Mouse (Mus musculus) ES-CJ7 (cell line): ENCODE results near the gene Nrxn3.

Source experiments
- DNase-seq: peaks from one replicate; pipeline ENCODE4 v3.0.0; 2011; ENCODE audit warnings: low read depth, low spot score

Nrxn3 gene

DNA sequence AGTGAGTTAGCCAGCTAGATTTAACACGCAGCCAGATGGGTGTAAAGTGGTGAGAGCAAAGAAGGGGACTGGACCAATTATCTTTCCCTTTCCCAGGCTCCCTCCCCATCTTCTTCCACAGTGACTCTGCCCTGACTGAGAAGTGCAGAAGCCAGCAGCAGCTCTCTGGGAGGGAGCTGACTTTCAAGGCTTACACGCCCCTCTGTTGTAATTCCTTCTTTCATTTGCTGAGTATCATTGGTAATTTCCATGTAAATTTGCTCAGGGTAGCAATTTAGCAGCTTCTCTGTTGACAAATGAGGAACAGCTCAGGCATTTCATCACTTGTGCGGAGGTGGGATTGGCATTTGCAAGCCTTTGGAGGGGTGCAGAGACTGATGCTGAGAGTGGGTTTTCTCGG is 976.8 kb downstream of the Nrxn3 start:
- no peak for DNase-seq

DNA sequence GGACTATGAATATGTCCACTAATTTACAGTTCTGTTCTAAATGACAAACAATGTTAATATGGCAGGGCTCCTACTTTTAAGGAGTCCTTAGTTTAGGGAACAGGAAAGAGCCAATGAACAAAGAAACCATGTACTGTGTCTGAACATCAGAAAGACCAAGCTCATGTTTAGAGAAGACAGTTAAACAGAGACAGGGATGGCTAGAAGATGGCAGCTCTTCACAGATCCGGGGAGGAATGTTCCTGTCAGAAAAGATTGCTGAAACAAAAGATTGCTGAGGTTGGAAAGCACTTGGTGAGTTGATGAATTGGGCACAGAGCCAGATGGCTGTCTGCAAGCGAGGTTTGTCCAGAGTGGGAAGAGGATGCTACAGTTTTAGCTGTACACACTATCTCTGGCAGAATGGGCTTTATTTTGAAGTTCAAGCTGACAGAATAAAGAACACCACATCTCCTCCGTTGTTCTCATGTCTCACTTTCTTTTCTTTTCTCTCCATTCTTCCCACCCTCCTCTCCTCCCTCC is 978.3 kb downstream of the Nrxn3 start:
- no peak for DNase-seq

DNA sequence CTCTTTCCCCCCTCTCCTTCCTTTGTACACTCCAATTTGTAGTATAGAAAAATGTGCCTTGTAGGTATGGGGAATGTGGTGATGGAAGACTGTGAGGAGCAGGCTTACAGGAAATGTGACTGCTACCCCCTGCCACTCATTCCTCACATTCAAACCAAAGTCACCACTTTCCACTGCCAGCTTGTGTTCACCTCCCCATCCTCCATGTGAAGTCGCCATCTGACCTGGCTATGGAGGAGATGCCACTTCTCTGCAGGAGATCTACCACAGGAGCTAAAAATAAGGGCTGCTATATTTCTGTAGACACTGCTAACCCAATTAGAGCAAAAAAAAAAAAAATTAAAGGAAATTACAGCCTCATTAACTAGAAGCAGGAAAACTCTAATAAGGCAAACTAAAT is 980.3 kb downstream of the Nrxn3 start:
- DNase-seq: no peak

DNA sequence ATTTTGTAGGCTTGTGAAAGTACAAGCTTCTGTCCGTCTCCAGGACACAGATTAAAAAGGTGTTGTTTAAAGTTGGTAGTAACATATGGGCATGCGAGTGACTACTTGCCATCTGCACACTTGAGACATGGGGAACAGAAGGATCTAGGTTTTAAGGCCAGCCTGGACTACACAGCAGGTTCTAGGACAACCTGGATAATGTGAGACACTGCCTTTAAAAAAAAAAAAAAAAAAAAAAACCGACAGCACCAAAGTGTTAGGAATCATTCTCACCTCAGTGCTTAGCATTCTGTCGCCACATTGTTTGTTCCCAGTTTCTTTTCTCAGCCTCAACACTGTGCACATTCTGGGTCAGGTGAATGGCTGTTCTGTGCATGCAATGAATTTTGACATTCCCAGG is 985.2 kb downstream of the Nrxn3 start:
- no peak for DNase-seq

DNA sequence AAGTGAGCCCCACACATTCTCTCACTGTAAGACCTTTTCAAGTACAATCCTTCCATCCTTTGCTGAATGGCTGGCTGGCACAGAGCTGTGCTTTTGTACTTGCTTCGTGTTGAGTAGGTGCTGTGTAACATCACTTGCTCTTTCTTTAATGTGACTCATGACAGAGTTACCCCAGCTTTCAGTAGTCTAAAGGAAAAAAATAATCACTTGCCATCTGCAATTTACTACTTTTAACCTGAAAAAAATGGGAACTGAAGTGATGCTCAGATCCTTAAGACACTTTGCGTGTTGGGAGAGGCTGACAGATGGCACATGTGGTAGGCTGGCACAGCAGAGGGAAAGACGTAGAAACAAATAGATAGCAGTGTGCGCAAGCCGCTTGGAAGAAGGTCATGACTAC is 987.8 kb downstream of the Nrxn3 start:
- no peak for DNase-seq

DNA sequence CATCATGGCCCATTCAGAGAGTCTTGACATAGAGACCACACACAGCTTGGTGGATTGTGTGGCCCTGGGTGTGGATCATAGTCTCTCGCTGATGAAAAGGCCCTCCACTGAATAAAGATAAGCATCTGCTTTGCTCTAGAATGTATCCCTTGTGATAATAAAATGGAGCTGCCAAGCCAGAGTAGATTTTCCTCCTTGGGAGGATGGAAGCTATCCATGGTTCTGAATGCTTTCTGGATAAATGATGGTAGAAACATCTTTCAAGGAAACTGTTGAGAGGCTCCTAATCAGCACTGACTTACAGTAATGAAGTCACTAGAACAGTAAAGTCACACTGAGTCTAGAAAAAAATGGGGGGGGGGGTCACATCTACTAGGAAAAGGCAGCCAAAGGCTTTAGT is 989.1 kb downstream of the Nrxn3 start:
- DNase-seq: no peak

DNA sequence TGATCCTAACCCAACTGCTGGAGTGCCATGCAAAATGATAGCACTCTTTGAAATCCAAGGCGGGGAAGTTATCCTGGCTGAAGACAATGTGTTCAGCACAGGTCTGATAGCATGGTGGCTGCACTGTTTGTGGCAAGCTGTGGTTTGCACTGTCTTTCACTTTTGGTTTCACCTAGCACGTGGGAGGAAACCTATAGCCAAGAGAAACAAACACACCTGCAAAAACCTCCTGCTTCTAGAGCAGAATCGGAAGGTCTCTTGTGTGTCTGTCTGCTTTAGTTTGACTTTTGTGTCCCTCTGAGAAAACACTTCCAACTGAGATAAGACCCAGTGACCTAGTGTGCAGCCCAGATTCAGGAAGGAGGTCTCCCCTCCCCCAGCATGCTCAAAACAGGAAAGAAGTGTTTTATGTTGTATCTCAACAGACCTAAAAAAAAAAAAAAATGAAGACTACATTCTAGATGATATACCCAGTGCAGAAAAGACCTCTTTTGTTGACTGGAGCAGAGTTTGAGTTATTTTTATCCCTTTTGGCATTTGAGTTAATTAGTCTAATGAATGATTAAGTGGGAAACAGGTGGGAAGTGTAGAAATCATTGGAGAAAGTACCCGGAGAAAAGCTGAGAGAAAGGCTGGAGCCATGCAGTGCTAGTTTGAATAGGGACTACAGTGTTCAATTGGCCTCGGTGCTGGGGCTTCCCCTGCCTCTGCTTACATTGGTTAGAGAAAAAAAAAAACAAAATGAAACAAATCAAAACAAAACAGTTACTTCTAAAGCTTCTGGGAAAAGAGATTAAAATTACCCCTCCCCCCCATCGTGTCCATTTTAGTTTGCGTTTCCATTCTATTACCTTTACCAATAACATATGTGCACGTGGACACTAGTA is 996.8 kb downstream of the Nrxn3 start:
- DNase-seq: no peak

DNA sequence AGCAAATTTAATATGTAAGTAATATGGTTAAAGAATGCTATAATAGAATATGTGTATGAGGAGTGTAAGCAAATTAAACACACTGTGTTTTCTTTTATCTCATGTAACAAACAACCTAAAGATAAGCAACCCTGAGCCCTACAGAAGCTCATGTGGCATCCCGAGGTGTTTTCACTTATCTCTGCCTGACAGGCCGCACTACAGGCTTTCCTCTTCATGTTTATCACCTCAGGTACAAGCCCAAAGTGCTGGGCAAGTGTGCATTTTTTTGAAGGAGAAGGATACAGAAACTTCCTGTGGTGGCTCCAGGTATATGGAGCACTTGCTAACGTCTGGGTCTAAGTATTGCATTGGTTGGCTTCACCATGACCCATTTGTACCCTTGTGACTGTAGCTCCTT is 998.3 kb downstream of the Nrxn3 start:
- no peak for DNase-seq

DNA sequence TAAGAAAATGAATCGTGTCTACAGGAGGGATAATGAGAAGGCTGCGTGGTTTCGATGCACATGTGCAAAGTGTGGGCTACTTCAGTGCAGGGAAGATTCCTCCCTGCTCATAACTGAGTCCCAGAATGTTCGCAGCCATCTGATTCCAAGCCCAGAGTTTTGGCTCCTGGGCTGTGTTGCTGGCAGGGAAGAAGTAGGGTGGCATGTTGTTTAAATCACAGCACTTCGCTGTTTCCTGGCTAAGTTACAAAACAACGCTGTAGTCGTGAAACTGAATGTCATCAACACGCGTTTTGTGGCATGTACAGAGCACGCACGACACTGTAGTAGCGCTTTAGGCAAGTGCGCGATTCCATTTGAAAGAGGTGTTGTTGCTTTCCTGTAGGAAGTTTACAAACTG is 999.8 kb downstream of the Nrxn3 start:
- DNase-seq: no peak

DNA sequence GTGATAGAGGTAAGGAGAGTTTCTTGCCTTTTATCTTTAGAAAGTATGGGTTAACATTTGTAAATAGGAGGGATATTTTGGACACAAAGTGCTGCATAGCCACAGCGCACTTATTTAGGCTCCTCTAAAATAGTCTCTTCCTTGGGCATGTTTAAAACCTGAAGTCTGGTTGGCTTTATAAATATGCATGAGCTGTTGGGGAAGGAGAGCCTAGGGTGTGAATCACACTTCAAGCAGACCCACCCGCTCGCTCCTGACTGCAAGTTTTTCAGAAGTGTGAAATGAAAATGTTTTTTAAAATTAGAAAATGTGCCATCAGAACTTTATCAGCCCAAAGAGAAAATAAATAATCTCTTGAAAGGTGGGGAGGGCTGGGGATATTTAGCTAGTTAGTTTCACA is 1001.4 kb downstream of the Nrxn3 start:
- no peak for DNase-seq

DNA sequence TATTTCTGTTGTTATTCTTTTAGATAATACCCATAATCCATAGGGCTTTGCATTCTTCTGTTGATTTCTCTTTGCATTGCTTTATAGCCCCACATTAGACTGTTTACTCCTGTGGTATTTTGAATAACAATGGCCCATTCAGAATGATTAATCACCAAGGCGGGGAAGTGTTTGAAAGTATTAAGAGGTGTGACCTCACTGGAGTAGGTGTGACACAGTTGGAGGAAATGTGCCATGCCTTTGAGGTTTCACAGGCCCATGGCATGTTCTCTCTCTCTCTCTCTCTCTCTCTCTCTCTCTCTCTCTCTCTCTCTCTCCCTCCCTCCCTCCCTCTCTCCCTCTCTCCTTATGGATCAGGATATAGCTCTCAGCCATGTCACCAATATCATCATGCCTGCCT is 1019.6 kb downstream of the Nrxn3 start:
- no peak for DNase-seq

DNA sequence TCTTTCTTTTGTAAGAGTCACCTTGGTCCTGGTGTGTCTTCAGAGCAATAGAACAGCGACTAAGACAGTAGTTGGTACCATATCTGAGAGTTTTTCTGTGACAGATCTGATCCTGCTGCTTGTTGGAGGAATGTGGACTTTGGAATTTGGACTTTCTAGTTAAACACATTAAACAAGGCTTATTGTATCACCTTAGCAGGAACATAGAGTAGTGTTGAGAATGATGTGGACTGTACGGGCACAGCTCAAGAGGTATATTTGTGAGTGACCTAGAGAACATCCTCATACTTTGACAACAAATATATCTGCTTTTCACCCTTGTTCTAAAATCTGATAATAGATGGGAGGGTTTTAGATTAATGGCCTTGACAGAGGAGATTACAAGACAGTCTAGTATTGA is 1020.1 kb downstream of the Nrxn3 start:
- DNase-seq: no peak

DNA sequence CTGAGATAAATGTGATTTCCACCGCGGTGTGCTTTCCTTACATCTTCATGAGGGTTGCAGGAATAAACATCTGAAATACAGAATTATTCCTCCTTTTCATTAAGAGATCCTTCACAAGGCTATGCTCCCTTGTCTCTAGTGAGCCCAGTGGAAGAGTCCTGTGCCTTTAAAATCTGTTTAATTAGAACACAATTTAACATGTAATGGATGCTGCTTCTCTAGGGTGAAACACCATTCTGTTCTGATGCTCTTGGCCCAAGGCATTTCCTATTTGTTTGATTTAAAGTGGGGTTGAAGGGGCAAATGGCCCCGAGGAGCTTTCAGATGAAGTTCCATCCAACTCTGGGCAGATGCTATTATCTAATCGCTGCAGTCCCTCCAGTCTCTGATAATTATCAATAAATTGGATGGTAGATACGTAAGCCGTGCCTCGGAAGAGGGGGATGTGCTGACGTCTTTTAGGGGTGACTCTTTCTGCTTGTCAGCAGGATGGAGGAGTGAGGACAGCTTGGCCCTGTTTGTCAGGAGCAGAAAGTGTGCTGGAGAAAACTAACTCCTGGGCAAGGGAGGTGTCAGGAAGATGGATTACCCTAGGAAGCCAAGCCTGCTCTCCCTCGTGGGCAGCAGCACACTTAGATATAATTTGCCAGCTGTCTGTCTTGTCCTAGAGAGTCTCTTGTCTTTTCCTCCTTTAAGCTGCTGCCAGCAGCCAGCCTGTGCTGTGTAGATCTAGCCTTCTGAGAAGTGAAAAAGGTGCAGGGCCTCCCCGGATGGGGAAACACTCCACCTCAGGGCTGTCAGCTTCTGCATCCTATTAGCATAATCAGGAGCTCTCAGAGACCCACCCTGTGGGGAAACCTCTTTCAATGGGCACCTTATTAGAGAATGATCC is 1041.8 kb downstream of the Nrxn3 start:
- no peak for DNase-seq

DNA sequence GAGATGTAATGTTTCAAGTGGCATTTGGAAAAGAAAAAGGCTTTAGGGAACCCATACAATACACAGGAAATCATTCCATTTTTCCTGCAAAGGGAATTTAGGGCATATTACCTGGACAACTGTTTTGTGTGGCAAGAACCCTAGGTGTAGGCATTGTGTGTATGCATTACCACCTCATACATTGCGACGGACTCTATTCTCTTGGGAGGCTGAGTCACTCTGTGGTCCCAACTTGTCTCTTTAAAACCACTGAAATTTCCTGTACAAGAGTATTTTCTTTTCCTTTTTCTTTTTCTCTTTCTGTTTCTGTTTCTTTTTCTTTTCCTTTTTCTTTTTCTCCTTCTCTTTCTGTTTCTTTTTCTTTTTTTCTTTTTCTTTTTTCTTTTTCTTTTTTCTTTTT is 1042.5 kb downstream of the Nrxn3 start:
- DNase-seq: no peak

DNA sequence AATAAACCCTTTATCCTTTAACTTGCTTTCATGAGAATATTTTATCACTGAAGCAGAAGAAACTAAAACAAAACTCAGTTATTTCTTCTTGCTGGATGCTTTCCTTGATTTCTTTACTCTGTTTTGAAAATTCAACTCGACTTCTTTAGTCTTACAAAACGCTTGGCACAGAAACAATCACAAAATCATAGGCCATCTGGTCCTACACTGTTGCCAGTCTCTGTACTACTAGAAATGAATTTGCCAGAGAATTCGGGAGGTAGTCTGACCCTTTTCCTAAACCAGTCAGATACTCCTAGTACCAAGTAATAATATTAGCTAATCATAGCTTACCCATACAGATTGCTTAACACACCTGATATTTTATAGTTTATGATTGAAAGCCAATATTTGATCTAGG is 1066.1 kb downstream of the Nrxn3 start:
- no peak for DNase-seq

DNA sequence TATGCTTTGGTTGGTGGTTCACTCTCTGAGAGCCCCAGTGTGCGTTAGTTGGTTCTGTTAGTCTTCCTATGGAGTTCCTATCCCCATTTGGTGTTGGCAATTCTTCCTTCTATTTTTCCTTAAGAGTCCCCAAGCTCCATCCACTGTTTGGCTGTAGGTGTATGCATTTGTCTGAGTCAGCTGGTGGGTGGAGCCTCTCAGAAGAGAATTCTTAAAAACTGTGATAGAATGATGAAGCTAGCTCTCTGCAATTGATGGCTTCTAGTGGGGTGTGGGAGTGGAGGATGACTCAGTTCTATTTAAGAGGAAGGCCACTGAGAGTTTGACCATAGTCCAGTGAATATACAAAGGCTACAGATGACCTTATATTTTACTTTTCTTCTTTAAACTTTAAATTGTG is 1067.3 kb downstream of the Nrxn3 start:
- DNase-seq: no peak

DNA sequence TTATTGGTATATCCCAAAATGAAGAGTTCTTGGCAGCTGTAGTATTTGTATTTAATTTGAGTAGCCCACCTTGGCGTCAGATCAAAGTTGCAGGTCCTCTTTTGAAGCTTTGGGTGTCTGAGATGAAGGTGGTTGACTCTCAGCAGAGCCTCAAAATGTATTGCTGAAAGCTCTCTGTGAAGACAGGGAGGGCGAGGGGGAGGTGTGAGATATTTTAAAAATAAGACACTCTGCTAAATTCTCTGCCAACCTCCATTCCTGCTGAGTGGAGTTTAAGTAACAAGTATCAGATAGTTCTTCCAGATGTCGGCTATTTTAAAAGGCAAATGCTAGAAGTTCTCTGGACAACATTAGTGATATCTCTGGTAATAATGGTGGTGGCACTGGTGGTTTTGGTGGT is 1069.2 kb downstream of the Nrxn3 start:
- no peak for DNase-seq

DNA sequence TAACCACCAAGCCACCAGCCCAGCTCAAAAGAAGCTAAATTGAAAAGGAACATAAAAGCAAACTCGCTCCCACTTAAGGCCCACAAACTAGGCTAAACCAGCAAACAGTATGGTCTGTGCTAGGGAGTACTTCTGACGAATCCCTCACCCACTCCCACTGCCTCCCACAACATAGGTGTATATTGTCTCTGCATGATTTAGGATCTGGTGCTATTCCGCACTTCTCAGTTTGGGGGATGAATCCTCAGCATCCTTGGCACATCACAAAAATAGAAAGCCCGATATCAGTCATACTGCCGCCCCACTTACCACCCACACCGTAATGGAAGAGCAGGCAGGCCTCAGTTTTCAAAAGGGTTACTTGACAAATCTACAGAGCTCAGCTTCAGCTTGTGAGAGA is 1072.1 kb downstream of the Nrxn3 start:
- no peak for DNase-seq

DNA sequence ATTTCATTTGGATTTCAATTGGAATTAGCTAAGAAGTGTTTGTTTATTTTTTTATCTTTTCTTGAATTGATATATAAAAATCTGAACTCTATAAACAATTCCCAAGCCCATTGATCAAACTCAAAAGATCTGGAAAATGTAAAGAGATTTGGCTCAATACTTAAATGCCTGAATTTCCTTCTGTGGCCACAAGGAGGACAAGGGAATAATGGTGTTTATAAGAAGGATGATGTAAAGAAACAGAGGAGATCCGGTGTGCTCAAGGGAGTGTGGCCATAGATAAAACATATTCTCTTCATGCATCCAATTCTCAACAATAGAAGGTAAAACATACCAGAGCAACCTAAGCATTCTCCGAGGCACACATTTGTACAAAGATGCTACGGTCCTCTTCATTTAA is 1085.5 kb downstream of the Nrxn3 start:
- DNase-seq: peak; percentile 30

DNA sequence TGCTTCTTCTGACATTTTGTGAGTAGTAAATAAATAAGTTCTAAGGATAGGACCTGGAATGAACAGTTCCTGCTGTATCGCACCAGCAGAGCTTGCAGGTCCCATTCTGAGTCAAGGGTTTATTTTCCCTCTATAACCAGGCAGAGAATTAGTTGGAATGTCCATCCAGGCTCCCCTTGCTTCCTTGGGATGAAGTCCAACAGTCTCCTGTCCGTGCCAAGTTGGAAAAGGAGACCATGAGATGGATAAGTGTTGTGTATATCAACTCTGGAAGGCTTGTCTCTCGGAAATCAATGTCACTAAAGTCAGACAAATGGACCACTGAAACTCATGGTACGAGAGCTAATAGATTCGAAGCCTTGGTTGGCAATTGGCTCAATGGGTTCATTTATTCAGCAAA is 1087.5 kb downstream of the Nrxn3 start:
- DNase-seq: no peak

DNA sequence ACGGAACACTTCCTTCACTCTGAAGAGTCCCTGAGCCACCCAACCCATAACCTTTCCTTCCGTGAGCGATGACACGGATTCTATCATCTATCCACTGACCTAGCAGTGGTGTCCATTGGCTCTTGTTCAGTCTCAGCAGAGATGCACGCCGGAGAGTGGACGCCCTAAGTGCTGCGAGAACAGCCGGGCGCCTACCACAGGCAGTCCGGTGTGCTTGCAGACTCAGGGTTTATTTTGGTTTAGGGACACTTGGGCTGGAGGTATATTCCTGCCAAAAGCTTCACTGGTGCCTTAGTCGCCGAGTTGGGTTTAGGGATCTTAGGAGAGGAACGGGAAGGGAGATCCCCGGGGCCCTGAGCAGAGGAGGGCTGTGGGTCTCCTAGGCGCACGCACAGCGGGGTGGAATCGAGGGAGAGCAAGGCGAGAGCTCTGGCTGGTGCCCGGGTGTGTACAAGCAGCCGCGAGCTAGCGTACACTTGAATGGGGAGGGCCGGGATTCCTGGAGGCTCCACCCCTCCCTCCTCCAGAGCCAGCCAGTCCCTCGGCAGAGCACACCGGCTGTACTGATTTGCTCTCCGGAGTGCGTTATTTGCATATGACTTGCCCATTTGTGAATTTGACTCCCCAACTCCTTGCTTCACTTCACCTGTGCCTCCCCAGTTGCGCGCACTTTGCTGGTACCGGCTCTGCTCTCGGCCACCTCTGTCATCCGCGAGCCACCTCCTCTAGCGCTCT is 1089.3 kb downstream of the Nrxn3 start:
- peak; percentile 91 for DNase-seq
